Mouse (Mus musculus): ENCODE results near the gene Gm2174. TPM values are rescaled to one million over a fixed set of nuclear protein-coding genes. Genes with fewer than 3 reads are reported as not detected.

The Gm2174 gene
- polyA plus RNA-seq (2015; fragmentation: Nextera tagmentation; extraction: Ambion mirVana): 1.2 and 4.2 TPM in 2 replicates

GRCm38 (mm10) chrX:56447524-56448015, at the start of gene Gm2174:
Gene Gm2174, plus strand, starts transcription at chrX:56447965.
- 68% methylated on average over 4 of the region's 4 CpGs for WGBS
- no peak for ATAC-seq (ENCODE audit: insufficient read depth, low FRiP score, low read depth)
- Histone ChIP-seq H3K36me3 (no peaks in the 10 kb centered on the region), H3K27ac (no peak within 1 kb of the TSS), H3K9ac (no peak within 1 kb of the TSS), H3K4me2 (no peak within 1 kb of the TSS), H3K27me3 (replicated peaks) (no peaks in the 10 kb centered on the region), H3K4me1 (no peaks in the 10 kb centered on the region), H3K9me3 (no peaks in the 10 kb centered on the region), H3K4me3 (replicated peaks) (no peak within 1 kb of the TSS)

- Histone ChIP-seq H3K9me3 (no peaks in the 10 kb centered on the region), H3K27ac (no peak overlapping the region), H3K9ac (no peak overlapping the region), H3K4me2 (no peak overlapping the region), H3K4me1 (no peaks in the 10 kb centered on the region), H3K36me3 (no peaks in the 10 kb centered on the region), H3K4me3 (replicated peaks) (no peak overlapping the region), H3K27me3 (replicated peaks) (no peaks in the 10 kb centered on the region)
- 31% methylated on average over 2 of the region's 2 CpGs for WGBS
- no peak for ATAC-seq (ENCODE audit: insufficient read depth, low FRiP score, low read depth)
Measured at GRCm38 (mm10) chrX:56404646-56405045, 43.1 kb upstream of the Gm2174 start.

- no peaks in the 10 kb centered on the region for H3K4me1 ChIP-seq
- H3K4me2 ChIP-seq: no peak overlapping the region
- no peaks in the 10 kb centered on the region for H3K27me3 ChIP-seq (replicated peaks)
- no peak overlapping the region for H3K4me3 ChIP-seq (replicated peaks)
- H3K27ac ChIP-seq: no peak overlapping the region
- ATAC-seq (ENCODE audit: insufficient read depth, low FRiP score, low read depth): no peak
- H3K9me3 ChIP-seq: no peaks in the 10 kb centered on the region
- H3K9ac ChIP-seq: no peak overlapping the region
- WGBS: 53% methylated on average over 1 of the region's 1 CpGs
- H3K36me3 ChIP-seq: no peaks in the 10 kb centered on the region
Measured at GRCm38 (mm10) chrX:56405482-56405881, 42.3 kb upstream of the Gm2174 start.

GRCm38 (mm10) chrX:56406128-56406527, 41.6 kb upstream of the Gm2174 start:
- Histone ChIP-seq H3K9ac (no peak overlapping the region), H3K4me1 (no peaks in the 10 kb centered on the region), H3K36me3 (no peaks in the 10 kb centered on the region), H3K4me3 (replicated peaks) (no peak overlapping the region), H3K4me2 (no peak overlapping the region), H3K27me3 (replicated peaks) (no peaks in the 10 kb centered on the region), H3K9me3 (no peaks in the 10 kb centered on the region), H3K27ac (no peak overlapping the region)
- WGBS: 59% methylated on average over 5 of the region's 5 CpGs
- ATAC-seq (ENCODE audit: insufficient read depth, low FRiP score, low read depth): no peak

DNA sequence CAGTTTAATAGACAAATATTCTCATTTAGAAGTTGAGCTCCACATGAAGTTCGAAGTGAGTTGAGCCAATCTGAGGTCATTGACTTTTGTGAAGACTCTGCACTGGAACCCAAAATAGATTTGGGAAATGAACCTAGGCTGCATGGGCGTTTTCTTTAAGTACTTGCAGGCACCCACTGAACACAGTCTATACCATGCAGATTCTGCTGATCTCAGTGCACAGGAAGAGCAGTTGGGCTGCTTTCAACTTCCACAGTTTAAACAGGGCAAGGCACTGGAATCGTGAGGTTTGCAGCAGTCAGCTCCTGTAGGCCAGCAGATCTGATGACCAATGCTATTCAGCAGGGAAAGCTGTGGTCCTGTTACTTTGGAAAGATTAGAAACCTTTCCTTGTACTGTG, 31.5 kb upstream of the Gm2174 start:
- 55% methylated on average over 3 of the region's 3 CpGs for WGBS
- Histone ChIP-seq H3K4me3 (replicated peaks) (no peak overlapping the region), H3K9ac (no peak overlapping the region), H3K27me3 (replicated peaks) (no peaks in the 10 kb centered on the region), H3K9me3 (no peaks in the 10 kb centered on the region), H3K4me2 (no peak overlapping the region), H3K27ac (no peak overlapping the region), H3K36me3 (no peaks in the 10 kb centered on the region), H3K4me1 (no peaks in the 10 kb centered on the region)
- ATAC-seq (ENCODE audit: insufficient read depth, low FRiP score, low read depth): no peak

DNA sequence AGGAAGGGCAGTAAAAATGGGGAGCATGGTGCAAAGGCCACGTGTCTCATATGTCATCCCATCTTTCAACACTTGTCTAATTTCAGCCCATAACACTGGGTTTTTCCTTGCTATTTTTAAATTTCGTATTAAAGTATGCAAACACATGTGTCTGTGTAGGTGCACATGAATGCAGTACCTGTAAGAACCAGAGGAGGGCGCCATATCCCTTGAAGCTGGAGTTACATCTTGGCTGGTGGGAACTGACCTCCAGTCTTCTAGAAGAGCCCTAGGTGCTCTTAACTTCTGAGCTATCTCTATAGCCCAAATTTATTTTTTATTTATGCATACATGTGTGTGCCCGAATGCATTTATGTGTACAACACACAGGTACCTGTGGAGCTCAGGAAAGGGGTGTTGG, 30.2 kb upstream of the Gm2174 start:
- H3K27me3 ChIP-seq (replicated peaks): no peaks in the 10 kb centered on the region
- no peak overlapping the region for H3K4me3 ChIP-seq (replicated peaks)
- 72% methylated on average over 4 of the region's 4 CpGs for WGBS
- H3K9ac ChIP-seq: no peak overlapping the region
- ATAC-seq (ENCODE audit: insufficient read depth, low FRiP score, low read depth): no peak
- no peaks in the 10 kb centered on the region for H3K36me3 ChIP-seq
- H3K4me1 ChIP-seq: no peaks in the 10 kb centered on the region
- no peak overlapping the region for H3K4me2 ChIP-seq
- H3K27ac ChIP-seq: no peak overlapping the region
- no peaks in the 10 kb centered on the region for H3K9me3 ChIP-seq

GRCm38 (mm10) chrX:56430601-56431000, 17.2 kb upstream of the Gm2174 start:
- Histone ChIP-seq H3K4me3 (replicated peaks) (no peak overlapping the region), H3K9me3 (no peaks in the 10 kb centered on the region), H3K4me2 (no peak overlapping the region), H3K36me3 (no peaks in the 10 kb centered on the region), H3K9ac (no peak overlapping the region), H3K27me3 (replicated peaks) (no peaks in the 10 kb centered on the region), H3K4me1 (no peaks in the 10 kb centered on the region), H3K27ac (no peak overlapping the region)
- 35% methylated on average over 2 of the region's 2 CpGs for whole genome bisulfite sequencing
- ATAC-seq (ENCODE audit: insufficient read depth, low FRiP score, low read depth): no peak

DNA sequence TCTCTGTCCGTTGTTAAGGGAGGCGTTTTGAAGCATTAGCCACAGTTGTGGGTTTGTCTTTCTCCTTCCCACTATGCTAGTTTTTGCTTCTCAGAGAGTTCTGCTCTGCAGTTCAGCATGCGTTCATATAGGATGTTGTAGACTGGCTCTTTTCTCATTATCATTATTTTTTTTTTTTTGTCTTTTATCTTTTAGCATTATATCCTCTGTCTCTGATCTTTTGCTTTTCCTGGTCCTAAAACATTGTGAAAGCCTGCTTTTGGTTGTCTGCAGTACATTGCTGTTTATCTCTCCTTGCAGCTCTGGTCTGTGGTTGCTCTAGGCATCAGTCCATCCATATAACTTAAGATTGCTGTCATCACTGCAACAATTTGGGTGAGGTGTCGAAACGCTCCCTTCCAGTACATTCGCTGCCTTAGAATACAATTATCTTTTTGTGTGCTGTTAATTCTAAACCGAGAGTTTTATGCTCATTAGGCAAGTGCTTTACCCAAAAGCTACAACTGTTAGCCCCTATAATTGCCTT, 11.9 kb upstream of the Gm2174 start:
- Histone ChIP-seq H3K4me2 (no peak overlapping the region), H3K27me3 (replicated peaks) (no peaks in the 10 kb centered on the region)

DNA sequence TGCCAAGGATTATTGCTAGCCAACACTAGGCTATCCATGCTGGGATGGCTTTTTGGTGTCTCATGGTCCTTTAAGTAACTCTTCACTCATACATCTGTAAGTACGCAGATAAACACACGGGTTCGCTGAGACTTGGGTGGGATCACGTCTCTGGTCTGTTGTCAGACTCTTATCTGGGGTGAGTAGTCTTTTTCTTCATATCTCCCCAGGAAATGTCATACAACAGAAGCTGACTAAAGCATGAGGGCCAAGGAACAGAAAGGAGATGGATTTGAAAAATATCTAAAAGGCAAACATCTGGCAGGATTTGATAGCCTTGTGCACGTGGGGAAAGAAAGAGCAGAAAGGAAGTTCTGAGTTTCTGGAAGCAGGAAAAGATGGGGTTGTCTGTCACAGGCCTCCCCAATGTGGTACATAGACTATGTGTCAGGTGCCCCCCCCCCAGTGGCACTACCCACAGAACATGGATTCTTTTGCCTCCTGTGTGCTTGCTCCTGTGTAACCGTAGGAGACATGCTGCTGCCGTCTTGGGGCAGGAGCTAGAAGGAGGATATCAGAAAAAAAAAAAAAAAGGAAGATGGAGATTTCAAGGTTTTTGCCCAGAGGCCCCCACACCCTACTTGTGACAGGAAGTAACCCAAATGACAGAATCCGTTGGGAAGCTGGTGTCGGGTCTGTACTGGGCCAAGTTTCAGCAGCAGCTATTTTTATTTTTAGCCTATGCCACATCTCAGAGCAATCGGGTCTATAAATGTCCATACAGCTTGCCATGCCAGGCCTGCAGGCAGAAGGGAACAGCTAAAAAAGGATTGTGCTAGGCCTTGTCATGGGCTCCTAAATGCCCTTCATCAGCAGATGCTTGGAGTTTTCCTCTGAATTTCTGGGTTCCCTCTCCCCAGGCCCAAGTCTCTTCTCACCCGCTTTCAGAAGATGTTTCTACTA, 1.0 kb upstream of the Gm2174 start:
- no peak overlapping the region for H3K4me3 ChIP-seq (replicated peaks)
- ATAC-seq (ENCODE audit: insufficient read depth, low FRiP score, low read depth): peak; percentile 76; the same call in 1 of the 2 replicates
- no peak overlapping the region for H3K4me2 ChIP-seq
- H3K27ac ChIP-seq: no peak overlapping the region
- H3K36me3 ChIP-seq: no peaks in the 10 kb centered on the region
- no peaks in the 10 kb centered on the region for H3K27me3 ChIP-seq (replicated peaks)
- no peaks in the 10 kb centered on the region for H3K4me1 ChIP-seq
- H3K9ac ChIP-seq: no peak overlapping the region
- no peaks in the 10 kb centered on the region for H3K9me3 ChIP-seq
- WGBS: 68% methylated on average over 11 of the region's 11 CpGs

More for the DNA sequence above, 11.9 kb upstream of the Gm2174 start:
- Histone ChIP-seq H3K9me3 (no peaks in the 10 kb centered on the region), H3K36me3 (no peaks in the 10 kb centered on the region), H3K4me1 (no peaks in the 10 kb centered on the region), H3K9ac (no peak overlapping the region), H3K4me3 (replicated peaks) (no peak overlapping the region), H3K27ac (no peak overlapping the region)
- ATAC-seq (ENCODE audit: insufficient read depth, low FRiP score, low read depth): no peak
- WGBS: 71% methylated on average over 7 of the region's 7 CpGs

DNA sequence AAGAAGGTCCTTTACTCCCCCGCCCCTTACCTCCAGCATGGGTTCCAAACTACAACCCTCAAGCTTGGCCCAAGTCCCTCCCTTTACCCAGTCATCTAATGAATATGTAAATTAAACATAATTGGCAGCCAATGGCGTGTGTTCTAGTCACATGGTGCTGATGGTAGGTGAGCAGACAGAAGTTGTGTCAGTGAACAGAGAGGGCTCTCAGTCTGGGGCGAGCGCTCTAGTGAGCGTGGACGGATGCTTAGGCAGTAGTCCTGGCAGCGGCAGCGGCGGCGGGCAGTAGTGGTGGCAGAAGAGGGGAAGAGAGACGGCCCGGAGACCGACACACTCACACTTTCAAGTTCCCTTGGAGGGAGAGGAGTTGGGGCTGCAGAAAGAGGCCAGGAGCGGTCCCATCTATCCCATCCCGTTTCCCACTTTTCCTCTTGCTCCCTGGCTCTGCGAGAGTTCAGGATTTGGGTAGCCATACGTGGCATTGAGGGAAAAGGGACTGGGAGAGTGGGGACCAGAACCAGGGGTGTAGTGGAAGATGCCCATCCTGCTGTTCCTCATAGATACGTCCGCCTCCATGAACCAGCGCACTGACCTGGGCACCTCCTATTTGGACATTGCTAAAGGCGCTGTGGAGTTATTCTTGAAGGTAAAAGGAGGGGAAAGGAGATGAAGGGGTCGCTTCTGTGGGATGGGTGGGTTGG, 7.1 kb downstream of the Gm2174 start, which contains the start of gene Ints6l:
Gene Ints6l (plus strand): TSS at position 187 of the 701 bp plus-strand sequence.
- Histone ChIP-seq H3K36me3 (no peaks in the 10 kb centered on the region), H3K27ac (peak within 1 kb of the TSS; percentile 92), H3K9me3 (no peaks in the 10 kb centered on the region), H3K4me3 (replicated peaks) (peak within 1 kb of the TSS; percentile 55), H3K4me2 (peak within 1 kb of the TSS; percentile 60), H3K4me1 (no peaks in the 10 kb centered on the region), H3K9ac (peak within 1 kb of the TSS; percentile 44), H3K27me3 (replicated peaks) (no peaks in the 10 kb centered on the region)
- ATAC-seq (ENCODE audit: insufficient read depth, low FRiP score, low read depth): peak; percentile 83
- 19% methylated on average over 18 of the region's 22 CpGs for WGBS

DNA sequence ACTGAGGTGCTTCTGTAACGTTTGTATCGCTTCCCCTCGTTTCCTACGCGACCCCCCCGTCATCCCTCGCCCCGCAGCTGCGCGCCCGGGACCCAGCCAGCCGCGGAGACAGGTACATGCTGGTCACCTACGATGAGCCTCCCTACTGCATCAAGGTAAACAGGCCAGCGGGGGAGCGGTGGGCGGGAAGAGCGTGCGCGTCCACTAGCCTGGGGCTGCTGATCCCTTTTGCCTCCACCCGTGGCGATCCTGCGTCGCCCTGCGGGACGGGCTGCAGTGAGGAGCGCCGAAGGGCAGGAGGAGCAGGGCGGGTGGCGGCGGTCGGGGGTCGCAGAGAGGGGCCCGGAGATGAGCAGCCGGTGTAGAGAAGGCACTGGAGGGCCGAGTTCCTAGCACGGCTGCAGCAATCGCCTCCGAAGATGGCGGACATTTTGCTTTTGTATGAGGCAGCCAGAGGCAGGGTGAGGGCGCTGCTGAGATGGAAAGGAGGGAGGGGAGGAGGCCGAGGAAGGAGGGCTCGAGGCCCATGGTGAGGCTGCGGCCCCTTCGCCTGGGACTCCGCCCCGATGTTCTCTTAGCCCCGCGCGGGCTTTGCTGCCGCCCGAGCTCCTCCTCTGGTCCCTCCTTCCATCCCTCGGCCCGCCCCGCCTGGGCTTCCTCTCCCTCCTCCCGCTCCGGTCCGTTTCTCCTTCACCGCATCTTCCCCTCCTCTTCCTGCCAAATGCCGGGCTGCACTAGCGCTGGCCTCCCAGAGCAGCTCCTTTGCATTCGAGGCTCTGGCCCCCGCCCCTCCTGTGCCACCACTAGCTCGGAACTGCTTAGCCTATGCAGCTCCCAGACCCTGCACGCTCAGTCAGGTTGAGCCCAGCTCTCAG, 7.8 kb downstream of the Gm2174 start:
- peak overlapping the region; percentile 92 for H3K27ac ChIP-seq
- WGBS: 18% methylated on average over 62 of the region's 65 CpGs
- H3K27me3 ChIP-seq (replicated peaks): no peaks in the 10 kb centered on the region
- no peaks in the 10 kb centered on the region for H3K36me3 ChIP-seq
- no peaks in the 10 kb centered on the region for H3K9me3 ChIP-seq
- peak overlapping the region; percentile 60 for H3K4me2 ChIP-seq
- peak; percentile 96 for ATAC-seq (ENCODE audit: insufficient read depth, low FRiP score, low read depth)
- no peaks in the 10 kb centered on the region for H3K4me1 ChIP-seq
- H3K9ac ChIP-seq: peak overlapping the region; percentile 44
- peak overlapping the region; percentile 55 for H3K4me3 ChIP-seq (replicated peaks)

Measured in stomach, embryonic 15.5 days (tissue).